Mouse (Mus musculus) stomach, postnatal 0 days (tissue): ENCODE measurements around the gene Ell.

Experiments used
- CTCF ChIP-seq: IDR thresholded peaks from 2 replicates; pipeline ENCODE4 v1.5.1; 2016; ENCODE audit warnings: antibody characterized with exemption, low read depth, mild to moderate bottlenecking, moderate library complexity
- EP300 ChIP-seq: optimal IDR thresholded peaks from 2 replicates; pipeline ENCODE3; 2016; ENCODE audit warnings: antibody characterized with exemption

GRCm38 (mm10) chr8:70607898-70608748 is 68.9 kb downstream of the Ell start:
- TF ChIP-seq CTCF, result no peak
- TF ChIP-seq EP300, result no peak
